ENCODE assay signal across 27 mouse cellular contexts in genomic region chr1:175574129-175574528, GRCm38 (mm10). TPM values are rescaled to one million over a fixed set of nuclear protein-coding genes. Genes with fewer than 3 reads are reported as not detected.
A peak's percentile ranks its signal among the peaks of the same experiment; 100 is the strongest.
DNase-seq lines count a peak whose midpoint lies in the region; ATAC-seq and TF ChIP-seq lines count a peak whose summit lies in the region.
"Had no signal": no experiment of that assay in that cellular context is flagged by ENCODE, and none has a peak within 500 bp of the region (broad histone marks: within the 10 kb centered on the region; RNA-seq: fewer than 3 reads in every experiment).

No protein-coding gene starts in this region.

- ATAC-seq in forebrain, postnatal 0 days: peak; percentile 23; the same call in 1 of the 2 replicates
- no peak for ATAC-seq in forebrain, embryonic 13.5 days
- ATAC-seq in megakaryocyte progenitor cell, adult 5-6 weeks (replicated peaks; ENCODE audit: poor library complexity): 0 out of 2 replicates have a peak, but pooled peaks have one; percentile 9
- ATAC-seq: activated CD4-positive, CD25-positive, alpha-beta regulatory T cell, adult 4 months; CD4-positive, CD25-positive, alpha-beta regulatory T cell, adult 4 months; forebrain, embryonic 15.5 days; Patski had no signal

- 86% methylated on average over 2 of the region's 2 CpGs for WGBS in forebrain, postnatal 0 days
- 84% methylated on average over 2 of the region's 2 CpGs for WGBS in forebrain, embryonic 13.5 days

- H3K9me3 ChIP-seq in forebrain, postnatal 0 days (ENCODE audit: low read length): no peaks in the 10 kb centered on the region
- H3K9me3 ChIP-seq in forebrain, embryonic 13.5 days (replicated peaks): no peaks in the 10 kb centered on the region
- no peaks in the 10 kb centered on the region for H3K9me3 ChIP-seq in MEL (replicated peaks; ENCODE audit: insufficient read depth, low read length)
- H3K9me3 ChIP-seq: embryonic facial prominence, embryonic 13.5 days; embryonic facial prominence, embryonic 15.5 days; forebrain, embryonic 10.5 days; forebrain, embryonic 12.5 days; forebrain, embryonic 15.5 days; G1E had no signal

- no peak overlapping the region for H3K9ac ChIP-seq in forebrain, postnatal 0 days
- H3K9ac ChIP-seq in forebrain, embryonic 13.5 days: no peak overlapping the region
- H3K9ac ChIP-seq in MEL (ENCODE audit: control insufficient read depth, low read depth, low read length, poor library complexity, severe bottlenecking): no peak overlapping the region
- H3K9ac ChIP-seq: embryonic facial prominence, embryonic 13.5 days; embryonic facial prominence, embryonic 15.5 days; forebrain, embryonic 12.5 days; forebrain, embryonic 15.5 days had no signal

- no peak overlapping the region for H3K4me2 ChIP-seq in forebrain, postnatal 0 days (ENCODE audit: low read depth)
- H3K4me2 ChIP-seq in forebrain, embryonic 13.5 days: no peak overlapping the region
- H3K4me2 ChIP-seq: embryonic facial prominence, embryonic 13.5 days; embryonic facial prominence, embryonic 15.5 days; forebrain, embryonic 12.5 days; forebrain, embryonic 15.5 days had no signal

- no peaks in the 10 kb centered on the region for H3K79me2 ChIP-seq in MEL (ENCODE audit: control insufficient read depth, insufficient read depth, low read length, poor library complexity)

- no peaks in the 10 kb centered on the region for H3K27me3 ChIP-seq in forebrain, postnatal 0 days (ENCODE audit: insufficient read depth, low read length)
- no peaks in the 10 kb centered on the region for H3K27me3 ChIP-seq in forebrain, embryonic 13.5 days
- no peaks in the 10 kb centered on the region for H3K27me3 ChIP-seq in MEL (ENCODE audit: control insufficient read depth in 1 of 2, insufficient read depth in 2 of 2, low read length in 2 of 2)
- H3K27me3 ChIP-seq: CH12.LX; embryonic facial prominence, embryonic 13.5 days; embryonic facial prominence, embryonic 15.5 days; forebrain, embryonic 12.5 days; forebrain, embryonic 15.5 days; Patski had no signal

- TF ChIP-seq POLR2A in MEL (IDR thresholded peaks at IDR 0.05; ENCODE audit: control insufficient read depth in 1 of 2, insufficient read depth in 1 of 2, low read depth in 1 of 2, low read length in 2 of 2, poor library complexity in 1 of 2): no peak

- no peak for TF ChIP-seq CTCF in forebrain, postnatal 0 days (IDR thresholded peaks at IDR 0.05; ENCODE audit: low read depth)
- TF ChIP-seq CTCF in MEL (IDR thresholded peaks at IDR 0.05 in 2 of 3, conservative IDR thresholded peaks at IDR 0.05 in 1 of 3; ENCODE audit: control insufficient read depth in 1 of 3, insufficient read depth in 1 of 3, low read depth in 2 of 3, low read length in 3 of 3, poor library complexity in 1 of 3, severe bottlenecking in 1 of 3): no peak

- H3K36me3 ChIP-seq in forebrain, postnatal 0 days (ENCODE audit: insufficient read depth): no peaks in the 10 kb centered on the region
- H3K36me3 ChIP-seq in forebrain, embryonic 13.5 days (ENCODE audit: poor library complexity, severe bottlenecking): no peaks in the 10 kb centered on the region
- H3K36me3 ChIP-seq in MEL (ENCODE audit: control insufficient read depth in 1 of 2, insufficient read depth in 2 of 2, low read length in 2 of 2): peaks cover 0 to 9% of the 10 kb centered on the region in 2 experiments; a peak in 1 of 4 replicates
- H3K36me3 ChIP-seq: embryonic facial prominence, embryonic 13.5 days; embryonic facial prominence, embryonic 15.5 days; forebrain, embryonic 10.5 days; forebrain, embryonic 12.5 days; forebrain, embryonic 15.5 days; G1E had no signal

- no peak overlapping the region for H3K4me3 ChIP-seq in forebrain, postnatal 0 days (ENCODE audit: low read depth, low read length)
- no peak overlapping the region for H3K4me3 ChIP-seq in forebrain, embryonic 13.5 days
- H3K4me3 ChIP-seq in MEL (ENCODE audit: control insufficient read depth in 1 of 2, insufficient read depth in 1 of 2, low read depth in 2 of 2, low read length in 2 of 2): no peak overlapping the region
- H3K4me3 ChIP-seq: embryonic facial prominence, embryonic 13.5 days; embryonic facial prominence, embryonic 15.5 days; erythroblast, embryonic 14.5 days; forebrain, embryonic 10.5 days; forebrain, embryonic 12.5 days; forebrain, embryonic 15.5 days had no signal

- no peak overlapping the region for H3K27ac ChIP-seq in forebrain, postnatal 0 days (ENCODE audit: low read depth, low read length)
- H3K27ac ChIP-seq in forebrain, embryonic 13.5 days: no peak overlapping the region
- no peak overlapping the region for H3K27ac ChIP-seq in MEL (ENCODE audit: control insufficient read depth, low read depth, low read length)
- H3K27ac ChIP-seq: embryonic facial prominence, embryonic 13.5 days; embryonic facial prominence, embryonic 15.5 days; forebrain, embryonic 10.5 days; forebrain, embryonic 12.5 days; forebrain, embryonic 15.5 days had no signal

- no peaks in the 10 kb centered on the region for H3K4me1 ChIP-seq in forebrain, postnatal 0 days (ENCODE audit: insufficient read depth)
- H3K4me1 ChIP-seq in forebrain, embryonic 13.5 days: no peaks in the 10 kb centered on the region
- peaks cover 0 to 3% of the 10 kb centered on the region in 2 experiments; a peak in 2 of 4 replicates for H3K4me1 ChIP-seq in MEL (ENCODE audit: control insufficient read depth in 1 of 2, insufficient read depth in 2 of 2, low read length in 2 of 2)
- H3K4me1 ChIP-seq: embryonic facial prominence, embryonic 13.5 days; embryonic facial prominence, embryonic 15.5 days; forebrain, embryonic 10.5 days; forebrain, embryonic 12.5 days; forebrain, embryonic 15.5 days had no signal

- TF ChIP-seq EP300 in MEL (IDR thresholded peaks at IDR 0.05; ENCODE audit: low read depth in 1 of 2, low read length in 2 of 2): peak; percentile 70 to 77

- no peak for DNase-seq in forebrain, postnatal 0 days
- DNase-seq in MEL (ENCODE audit: low read depth, low spot score): peak; percentile 79
- DNase-seq in cerebellum, postnatal 14 days: no peak
- no peak for DNase-seq in testis, postnatal 10 days (ENCODE audit: low spot score)
- DNase-seq: adrenal gland, adult 8-10 months; adrenal gland, postnatal 14 days; adrenal gland, postnatal 36 days; B cell, adult 2 months; cerebellum, adult 11-12 months; cerebellum, adult 2 months; cerebellum, adult 9-10 months; cerebellum, postnatal 10 days; cerebellum, postnatal 36 days; embryo, embryonic 11 days had no signal

- no peak for TF ChIP-seq RAD21 in MEL (IDR thresholded peaks at IDR 0.05; ENCODE audit: low read depth, low read length)

TF ChIP-seq in MEL, 35 proteins besides CTCF, POLR2A, EP300 and RAD21 (continues in another document):
- TF ChIP-seq KAT2A (conservative IDR thresholded peaks at IDR 0.05; ENCODE audit: low read depth, low read length): no peak
- no peak for TF ChIP-seq SMC3 (IDR thresholded peaks at IDR 0.05; ENCODE audit: low read depth, low read length)
- TF ChIP-seq MAX (IDR thresholded peaks at IDR 0.05; ENCODE audit: low read length): peak; percentile 19; the same call in 1 of the 2 replicates
- TF ChIP-seq MYC (IDR thresholded peaks at IDR 0.05; ENCODE audit: low read depth, low read length): 0 out of 2 replicates have a peak, but pooled peaks have one; percentile 34
- TF ChIP-seq CHD2 (IDR thresholded peaks at IDR 0.05; ENCODE audit: low read length): no peak
- peak; percentile 92 for TF ChIP-seq RCOR1 (IDR thresholded peaks at IDR 0.05; ENCODE audit: low read depth, low read length)
- TF ChIP-seq GABPA (IDR thresholded peaks at IDR 0.05; ENCODE audit: low read depth, low read length): no peak
- TF ChIP-seq ZKSCAN1 (IDR thresholded peaks at IDR 0.05; ENCODE audit: low read depth, low read length): no peak
- no peak for TF ChIP-seq USF1 (IDR thresholded peaks at IDR 0.05; ENCODE audit: low read depth, low read length)
- no peak for TF ChIP-seq SIN3A (IDR thresholded peaks at IDR 0.05; ENCODE audit: low read length)
- 0 out of 2 replicates have a peak, but pooled peaks have one; percentile 9 for TF ChIP-seq MYB (IDR thresholded peaks at IDR 0.05; ENCODE audit: low read depth, low read length)
- TF ChIP-seq UBTF (IDR thresholded peaks at IDR 0.05; ENCODE audit: borderline replicate concordance, insufficient read depth, low read depth, low read length): no peak
- TF ChIP-seq TAL1 (IDR thresholded peaks at IDR 0.05; ENCODE audit: low read length): peak; percentile 70
- TF ChIP-seq MEF2A (IDR thresholded peaks at IDR 0.05; ENCODE audit: extremely low read depth, insufficient replicate concordance, low read depth, low read length, poor library complexity, severe bottlenecking): no peak
- TF ChIP-seq MAZ (IDR thresholded peaks at IDR 0.05; ENCODE audit: low read depth, low read length): no peak
- TF ChIP-seq MXI1 (IDR thresholded peaks at IDR 0.05; ENCODE audit: low read depth, low read length): no peak
- no peak for TF ChIP-seq HCFC1 (IDR thresholded peaks at IDR 0.05; ENCODE audit: low read depth, low read length)
- TF ChIP-seq MAFK (IDR thresholded peaks at IDR 0.05; ENCODE audit: borderline replicate concordance, low read depth, low read length): no peak
- TF ChIP-seq USF2 (IDR thresholded peaks at IDR 0.05; ENCODE audit: borderline replicate concordance in 1 of 2, insufficient read depth in 1 of 2, low read depth in 1 of 2, low read length in 2 of 2): no peak
- no peak for TF ChIP-seq NELFE (IDR thresholded peaks at IDR 0.05; ENCODE audit: low read depth, low read length)

RNA-seq across cellular contexts. Expression of gene Kmo, which starts 46.1 kb away (rescaled TPM):
- not detected in 2 replicates for total RNA-seq in forebrain, postnatal 0 days (2014; rRNA removed)
- polyA plus RNA-seq in forebrain, postnatal 0 days (2015; fragmentation: Nextera tagmentation; extraction: Ambion mirVana): not detected in 2 replicates
- polyA plus RNA-seq in forebrain, embryonic 13.5 days (2015; fragmentation: Nextera tagmentation; extraction: Ambion mirVana): 0.30 TPM in 1 of 2 replicates, not detected in the other
- 0.27 and 0.69 TPM in 2 replicates for total RNA-seq in MEL (2012; rRNA removed)
- polyA plus RNA-seq in MEL (2012; ENCODE audit: insufficient read depth in 1 of 2, insufficient read length in 2 of 2, low read depth in 1 of 2, low replicate concordance in 2 of 2, missing spikeins in 1 of 2): 1 to 10 TPM in 1 of 2 experiments, not detected in 1; 1.6 TPM
- 3.0 and 3.4 TPM in 2 replicates for total RNA-seq in megakaryocyte progenitor cell, adult 5-6 weeks (2015)
- 6.4 and 7.1 TPM in 2 replicates for total RNA-seq in megakaryocyte progenitor cell, adult 5-6 weeks (2017)
- total RNA-seq: G1E had no signal
- polyA plus RNA-seq: erythroblast, embryonic 14.5 days; forebrain, embryonic 15.5 days; G1E had no signal

RNA-seq across cellular contexts. Expression of gene Fh1, which starts 51.3 kb away (rescaled TPM):
- 54.2 and 66.1 TPM in 2 replicates for total RNA-seq in forebrain, postnatal 0 days (2014; rRNA removed)
- polyA plus RNA-seq in forebrain, postnatal 0 days (2015; fragmentation: Nextera tagmentation; extraction: Ambion mirVana): 86.5 and 92.9 TPM in 2 replicates
- 76.2 and 78.8 TPM in 2 replicates for polyA plus RNA-seq in forebrain, embryonic 13.5 days (2015; fragmentation: Nextera tagmentation; extraction: Ambion mirVana)
- 159 and 199 TPM in 2 replicates for total RNA-seq in MEL (2012; rRNA removed)
- 100 to 1,000 TPM in 1 of 2 experiments, not detected in 1; 186 TPM for polyA plus RNA-seq in MEL (2012; ENCODE audit: insufficient read depth in 1 of 2, insufficient read length in 2 of 2, low read depth in 1 of 2, low replicate concordance in 2 of 2, missing spikeins in 1 of 2)
- total RNA-seq in megakaryocyte progenitor cell, adult 5-6 weeks (2015): 162 and 179 TPM in 2 replicates
- 104 and 121 TPM in 2 replicates for total RNA-seq in megakaryocyte progenitor cell, adult 5-6 weeks (2017)
